Mouse (Mus musculus) hindbrain, embryonic 11.5 days (tissue): Measurements from ENCODE around the gene Tbce. TPM values are rescaled to one million over a fixed set of nuclear protein-coding genes. Genes with fewer than 3 reads are reported as not detected.

Experiments
- ATAC-seq: fragments of 200-750 bp; cut with Nextera tagmentation; 2 replicates; pipeline ENCODE4 v1.8.0; 2017; ENCODE audit warnings: mild to moderate bottlenecking, moderate TSS enrichment, moderate library complexity; ENCODE audit not compliant: low FRiP score
- DNase-seq: peaks from one replicate; pipeline ENCODE4 v3.0.0-alpha.2; 2015; ENCODE audit warnings: low spot score
- H3K27ac ChIP-seq: fragments of 300-500 bp; sonication (generic); 2 replicates; pipeline ENCODE4 v1.5.1; 2014; ENCODE audit warnings: mild to moderate bottlenecking, low read depth, low read length
- H3K27me3 ChIP-seq: fragments of 300-500 bp; sonication (generic); 2 replicates; pipeline ENCODE4 v1.6.1; 2014; ENCODE audit warnings: mild to moderate bottlenecking, low read length, moderate library complexity, mixed read lengths; ENCODE audit not compliant: control insufficient read depth, insufficient read depth
- H3K36me3 ChIP-seq: fragments of 300-500 bp; sonication (generic); 2 replicates; pipeline ENCODE4 v1.6.1; 2014; ENCODE audit warnings: mild to moderate bottlenecking, low read length, moderate library complexity, mixed read lengths; ENCODE audit not compliant: control insufficient read depth, insufficient read depth
- H3K4me1 ChIP-seq: fragments of 300-500 bp; sonication (generic); replicated peaks from 2 replicates; pipeline ENCODE4 v1.6.1; 2014; ENCODE audit warnings: low read length, mixed read lengths; ENCODE audit not compliant: control insufficient read depth, insufficient read depth
- H3K4me2 ChIP-seq: fragments of 300-500 bp; sonication (generic); replicated peaks from 2 replicates; pipeline ENCODE4 v1.6.1; 2014; ENCODE audit warnings: mild to moderate bottlenecking, low read depth, low read length
- H3K4me3 ChIP-seq: fragments of 300-500 bp; sonication (generic); 2 replicates; pipeline ENCODE4 v1.5.1; 2014; ENCODE audit warnings: low read depth, low read length
- H3K9ac ChIP-seq: fragments of 300-500 bp; sonication (generic); 2 replicates; pipeline ENCODE4 v1.6.1; 2014; ENCODE audit warnings: low read depth, low read length
- H3K9me3 ChIP-seq: fragments of 300-500 bp; sonication (generic); 2 replicates; pipeline ENCODE4 v1.6.1; 2016; ENCODE audit warnings: low read length; ENCODE audit not compliant: control insufficient read depth
- WGBS: fragments of 180-500 bp; shearing (Covaris S2); extraction: QIAGEN DNeasy Blood & Tissue Kit; methylation state at CpG from one replicate; pipeline ENCODE4 v1.1.7; 2014; 5-methylcytosine and 5-hydroxymethylcytosine counted together
- polyA plus RNA-seq: library from polyadenylated mRNA; unstranded; fragments of >200 nt; fragmentation: Nextera tagmentation; extraction: Ambion mirVana; gene quantifications from 2 replicates; pipeline ENCODE4 v1.2.1, GENCODE M21; 2014

Gene Tbce
- polyA plus RNA-seq: 74.7 and 78.5 TPM in 2 replicates

GRCm38 (mm10) chr13:14039292-14039965 lies at the start of gene Tbce:
Gene Tbce, minus strand, starts transcription at chr13:14039638.
- peak within 1 kb of the TSS; percentile 85 for H3K9ac ChIP-seq
- whole genome bisulfite sequencing: 1% methylated on average over 35 of the region's 35 CpGs
- H3K9me3 ChIP-seq: no peaks in the 10 kb centered on the region
- peak within 1 kb of the TSS; percentile 64 for H3K4me3 ChIP-seq
- peak within 1 kb of the TSS; percentile 90 for H3K27ac ChIP-seq
- peak; percentile 98 for ATAC-seq
- peak; percentile 93 for DNase-seq
- peak within 1 kb of the TSS; percentile 72 for H3K4me2 ChIP-seq
- no peaks in the 10 kb centered on the region for H3K27me3 ChIP-seq
- no peaks in the 10 kb centered on the region for H3K36me3 ChIP-seq
- H3K4me1 ChIP-seq: no peaks in the 10 kb centered on the region

- Histone ChIP-seq H3K4me3 (no peak overlapping the region), H3K4me1 (no peaks in the 10 kb centered on the region), H3K4me2 (no peak overlapping the region), H3K9me3 (no peaks in the 10 kb centered on the region), H3K27me3 (no peaks in the 10 kb centered on the region), H3K27ac (no peak overlapping the region), H3K9ac (no peak overlapping the region), H3K36me3 (no peaks in the 10 kb centered on the region)
- WGBS: 96% methylated on average over 1 of the region's 1 CpGs
- ATAC-seq (no peak), DNase-seq (no peak)
Measured at GRCm38 (mm10) chr13:14088669-14089068, 49.2 kb upstream of the Tbce start.

- Histone ChIP-seq H3K27me3 (no peaks in the 10 kb centered on the region), H3K36me3 (no peaks in the 10 kb centered on the region), H3K4me1 (no peaks in the 10 kb centered on the region), H3K4me2 (no peak overlapping the region), H3K4me3 (no peak overlapping the region), H3K9me3 (no peaks in the 10 kb centered on the region), H3K9ac (no peak overlapping the region), H3K27ac (no peak overlapping the region)
- DNase-seq: no peak
- 88% methylated on average over 1 of the region's 1 CpGs for WGBS
- no peak for ATAC-seq
Measured at GRCm38 (mm10) chr13:14075326-14075725, 35.9 kb upstream of the Tbce start.

- Histone ChIP-seq H3K9ac (no peak overlapping the region), H3K36me3 (no peaks in the 10 kb centered on the region), H3K4me3 (no peak overlapping the region), H3K4me1 (no peaks in the 10 kb centered on the region), H3K4me2 (no peak overlapping the region), H3K27me3 (no peaks in the 10 kb centered on the region), H3K27ac (no peak overlapping the region), H3K9me3 (no peaks in the 10 kb centered on the region)
- no peak for ATAC-seq
- DNase-seq: no peak
- WGBS: 93% methylated on average over 1 of the region's 1 CpGs
Measured at GRCm38 (mm10) chr13:14074371-14074770, 34.9 kb upstream of the Tbce start.

GRCm38 (mm10) chr13:14069291-14069690 lies 29.9 kb upstream of the Tbce start:
- 96% methylated on average over 1 of the region's 1 CpGs for WGBS

GRCm38 (mm10) chr13:14068035-14068434 lies 28.6 kb upstream of the Tbce start:
- Histone ChIP-seq H3K27ac (no peak overlapping the region), H3K4me1 (no peaks in the 10 kb centered on the region), H3K4me3 (no peak overlapping the region), H3K9ac (no peak overlapping the region), H3K27me3 (no peaks in the 10 kb centered on the region), H3K4me2 (no peak overlapping the region), H3K36me3 (no peaks in the 10 kb centered on the region), H3K9me3 (no peaks in the 10 kb centered on the region)
- ATAC-seq (no peak), DNase-seq (no peak)

More at GRCm38 (mm10) chr13:14069291-14069690, 29.9 kb upstream of the Tbce start:
- no peaks in the 10 kb centered on the region for H3K9me3 ChIP-seq
- no peak overlapping the region for H3K9ac ChIP-seq
- H3K4me1 ChIP-seq: no peaks in the 10 kb centered on the region
- ATAC-seq (no peak), DNase-seq (no peak)
- no peak overlapping the region for H3K4me3 ChIP-seq
- no peak overlapping the region for H3K4me2 ChIP-seq
- H3K27me3 ChIP-seq: no peaks in the 10 kb centered on the region
- no peaks in the 10 kb centered on the region for H3K36me3 ChIP-seq
- H3K27ac ChIP-seq: no peak overlapping the region

GRCm38 (mm10) chr13:14065701-14066100 lies 26.3 kb upstream of the Tbce start:
- no peaks in the 10 kb centered on the region for H3K4me1 ChIP-seq
- ATAC-seq (no peak), DNase-seq (no peak)
- no peak overlapping the region for H3K9ac ChIP-seq
- H3K27me3 ChIP-seq: no peaks in the 10 kb centered on the region
- H3K4me2 ChIP-seq: no peak overlapping the region
- H3K36me3 ChIP-seq: no peaks in the 10 kb centered on the region
- 75% methylated on average over 1 of the region's 1 CpGs for WGBS
- no peak overlapping the region for H3K4me3 ChIP-seq
- no peaks in the 10 kb centered on the region for H3K9me3 ChIP-seq
- no peak overlapping the region for H3K27ac ChIP-seq

- H3K27ac ChIP-seq: no peak overlapping the region
- H3K27me3 ChIP-seq: no peaks in the 10 kb centered on the region
- ATAC-seq: no peak
- no peaks in the 10 kb centered on the region for H3K36me3 ChIP-seq
- H3K4me3 ChIP-seq: peak overlapping the region; percentile 100
- H3K4me1 ChIP-seq: no peaks in the 10 kb centered on the region
- no peak for DNase-seq
- WGBS: 28% methylated on average over 9 of the region's 9 CpGs
- H3K9ac ChIP-seq: peak overlapping the region; percentile 98
- no peaks in the 10 kb centered on the region for H3K9me3 ChIP-seq
- H3K4me2 ChIP-seq: peak overlapping the region; percentile 60
Measured at GRCm38 (mm10) chr13:14065028-14065380, 25.6 kb upstream of the Tbce start.

- Histone ChIP-seq H3K4me2 (peak overlapping the region; percentile 60), H3K27ac (peak overlapping the region; percentile 96), H3K27me3 (no peaks in the 10 kb centered on the region), H3K4me3 (peak overlapping the region; percentile 100), H3K9ac (peak overlapping the region; percentile 98), H3K36me3 (no peaks in the 10 kb centered on the region), H3K4me1 (no peaks in the 10 kb centered on the region), H3K9me3 (no peaks in the 10 kb centered on the region)
- ATAC-seq (no peak), DNase-seq (peak; percentile 57)
- WGBS: 0% methylated on average over 48 of the region's 65 CpGs
Measured at GRCm38 (mm10) chr13:14064341-14065027, 25.0 kb upstream of the Tbce start.
